Mouse (Mus musculus) lung, postnatal 0 days (tissue): Measurements from ENCODE around the gene B4galnt3.

Experiments
- CTCF ChIP-seq: IDR thresholded peaks from 2 replicates; pipeline ENCODE4 v1.5.1; 2016; ENCODE audit warnings: antibody characterized with exemption, mild to moderate bottlenecking
- EP300 ChIP-seq: IDR thresholded peaks from 2 replicates; pipeline ENCODE4 v1.6.1; 2016; ENCODE audit warnings: antibody characterized with exemption, mild to moderate bottlenecking, control low read depth

DNA sequence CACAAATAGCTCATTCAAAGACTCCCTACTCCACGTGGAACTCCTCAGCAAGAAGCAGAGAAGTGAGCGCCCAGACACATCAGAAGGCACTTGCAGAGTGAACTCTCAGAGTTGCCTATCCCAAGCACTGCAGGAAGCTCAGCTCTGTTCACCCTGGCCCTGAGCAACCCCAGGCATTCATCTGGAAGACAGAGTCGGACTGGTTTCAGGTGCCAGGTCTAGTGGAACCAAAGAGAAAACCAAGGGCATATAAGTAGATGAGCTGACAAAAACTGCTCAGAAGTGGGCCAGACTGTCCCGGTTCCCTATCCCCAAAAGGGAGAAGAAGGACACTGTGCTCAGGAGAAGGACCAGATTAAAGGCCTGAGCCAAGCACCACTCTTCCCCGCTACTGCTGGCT, 44.5 kb downstream of the B4galnt3 start:
- no peak for TF ChIP-seq CTCF
- no peak for TF ChIP-seq EP300
